Mouse (Mus musculus) ES-Bruce4 (cell line): ENCODE results near the gene Zcchc3.

Source experiments
- CTCF ChIP-seq: IDR thresholded peaks from one replicate; pipeline ENCODE4 v1.8.1; 2011; ENCODE audit warnings: low read depth, low read length
- EP300 ChIP-seq: IDR thresholded peaks from 2 replicates; pipeline ENCODE4 v1.6.1; 2011; ENCODE audit warnings: low read depth, low read length; ENCODE audit not compliant: insufficient read depth
- POLR2A ChIP-seq: IDR thresholded peaks from one replicate; pipeline ENCODE4 v1.8.1; 2011; ENCODE audit warnings: low read length; ENCODE audit not compliant: insufficient read depth

GRCm38 (mm10) chr2:152367917-152368316, 46.9 kb downstream of the Zcchc3 start:
- TF ChIP-seq EP300 (no peak), CTCF (no peak), POLR2A (no peak)
